Mouse (Mus musculus): ENCODE results near the gene Parp11. TPM values are rescaled to one million over a fixed set of nuclear protein-coding genes. Genes with fewer than 3 reads are reported as not detected.

Parp11 gene
- polyA plus RNA-seq, 1 experiment from 2014 or later, result 61.1 TPM

DNA sequence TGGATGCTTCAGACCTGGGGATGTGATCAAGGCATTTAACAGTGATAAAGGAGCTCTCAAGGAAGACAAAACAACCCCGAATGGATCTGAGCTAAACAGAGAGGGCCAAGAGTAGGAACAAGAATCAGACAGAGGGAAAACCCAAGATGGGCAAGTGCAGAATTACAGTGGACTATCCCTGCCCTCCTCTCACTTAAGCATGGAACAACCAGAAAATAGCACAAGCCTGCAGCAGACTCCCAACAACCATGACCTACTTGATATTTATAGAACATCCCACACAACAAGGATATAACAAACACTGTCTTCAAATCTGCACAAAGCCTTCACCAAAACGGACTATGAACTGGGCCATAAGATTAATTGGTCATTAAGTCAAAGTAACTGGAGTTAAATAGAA, 91.5 kb downstream of the Parp11 start:
- ATAC-seq (ENCODE audit: low FRiP score) (no peak), DNase-seq (ENCODE audit: low spot score) (no peak)
- no peak overlapping the region for H3K4me3 ChIP-seq (ENCODE audit: low read depth, low read length)
- no peak overlapping the region for H3K9ac ChIP-seq (ENCODE audit: low read depth, low read length)
- H3K4me1 ChIP-seq (replicated peaks; ENCODE audit: control insufficient read depth, insufficient read depth, low read length), result no peaks in the 10 kb centered on the region
- no peak overlapping the region for H3K4me2 ChIP-seq (replicated peaks; ENCODE audit: low read depth, low read length)
- no peaks in the 10 kb centered on the region for H3K27me3 ChIP-seq (ENCODE audit: control insufficient read depth, insufficient read depth, low read length)
- WGBS, result 83% methylated on average over 2 of the region's 2 CpGs
- no peak overlapping the region for H3K27ac ChIP-seq (ENCODE audit: low read depth, low read length)
- H3K9me3 ChIP-seq (ENCODE audit: control insufficient read depth, low read length), result no peaks in the 10 kb centered on the region
- no peaks in the 10 kb centered on the region for H3K36me3 ChIP-seq (ENCODE audit: control insufficient read depth, insufficient read depth, low read length)

DNA sequence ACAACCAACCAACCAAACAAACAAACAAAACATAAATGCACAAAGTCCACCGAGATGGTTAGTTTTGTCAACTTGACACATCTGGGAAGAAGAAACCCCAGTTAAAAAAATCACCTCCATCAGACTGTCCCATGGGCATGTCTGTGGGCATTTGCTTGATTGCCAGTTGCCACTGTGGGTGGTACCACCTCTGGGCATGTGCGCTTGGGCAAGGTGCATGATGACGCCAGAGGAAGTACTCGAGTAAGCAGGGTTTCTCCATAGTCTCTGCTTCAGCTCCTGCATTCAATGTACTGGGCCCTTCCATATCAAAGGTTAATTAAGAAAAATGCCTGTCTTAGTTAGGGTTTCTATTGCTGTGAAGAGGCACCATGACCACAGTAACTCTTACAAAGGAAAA, 92.6 kb downstream of the Parp11 start:
- Histone ChIP-seq H3K27ac (ENCODE audit: low read depth, low read length) (no peak overlapping the region), H3K4me1 (replicated peaks; ENCODE audit: control insufficient read depth, insufficient read depth, low read length) (no peaks in the 10 kb centered on the region), H3K9me3 (ENCODE audit: control insufficient read depth, low read length) (no peaks in the 10 kb centered on the region), H3K4me2 (replicated peaks; ENCODE audit: low read depth, low read length) (no peak overlapping the region), H3K9ac (ENCODE audit: low read depth, low read length) (no peak overlapping the region), H3K27me3 (ENCODE audit: control insufficient read depth, insufficient read depth, low read length) (no peaks in the 10 kb centered on the region), H3K4me3 (ENCODE audit: low read depth, low read length) (no peak overlapping the region), H3K36me3 (ENCODE audit: control insufficient read depth, insufficient read depth, low read length) (no peaks in the 10 kb centered on the region)
- DNase-seq (ENCODE audit: low spot score) (no peak), ATAC-seq (ENCODE audit: low FRiP score) (no peak)
- WGBS, result 85% methylated on average over 4 of the region's 4 CpGs

- H3K4me1 ChIP-seq (replicated peaks; ENCODE audit: control insufficient read depth, insufficient read depth, low read length), result no peaks in the 10 kb centered on the region
- ATAC-seq (ENCODE audit: low FRiP score), result no peak
- no peak overlapping the region for H3K4me2 ChIP-seq (replicated peaks; ENCODE audit: low read depth, low read length)
- DNase-seq (ENCODE audit: low spot score), result no peak
- H3K4me3 ChIP-seq (ENCODE audit: low read depth, low read length), result no peak overlapping the region
- H3K27ac ChIP-seq (ENCODE audit: low read depth, low read length), result no peak overlapping the region
- H3K9me3 ChIP-seq (ENCODE audit: control insufficient read depth, low read length), result no peaks in the 10 kb centered on the region
- WGBS, result 71% methylated on average over 5 of the region's 5 CpGs
- no peaks in the 10 kb centered on the region for H3K27me3 ChIP-seq (ENCODE audit: control insufficient read depth, insufficient read depth, low read length)
- no peaks in the 10 kb centered on the region for H3K36me3 ChIP-seq (ENCODE audit: control insufficient read depth, insufficient read depth, low read length)
- no peak overlapping the region for H3K9ac ChIP-seq (ENCODE audit: low read depth, low read length)
Measured at GRCm38 (mm10) chr6:127539659-127540058, 93.0 kb downstream of the Parp11 start.

DNA sequence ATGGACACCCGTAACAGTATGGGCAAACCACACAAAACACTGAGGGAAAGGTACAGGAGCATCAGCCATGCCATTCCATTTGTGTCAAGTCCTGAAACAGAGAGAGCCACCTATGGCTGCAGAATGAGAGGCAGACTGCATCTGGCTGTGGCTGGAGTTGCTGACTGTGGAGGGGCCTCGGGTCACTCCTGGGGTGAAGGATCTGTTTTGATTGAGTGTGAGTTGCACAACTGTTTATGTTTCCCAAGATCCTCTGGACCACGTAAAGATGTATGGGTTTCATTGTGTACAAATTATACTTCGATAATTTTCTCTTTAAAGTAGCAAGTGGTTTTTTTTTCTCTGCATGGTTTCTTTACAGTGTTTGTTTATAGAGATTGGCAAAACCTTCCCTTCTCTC, 93.9 kb downstream of the Parp11 start:
- Histone ChIP-seq H3K36me3 (ENCODE audit: control insufficient read depth, insufficient read depth, low read length) (no peaks in the 10 kb centered on the region), H3K27ac (ENCODE audit: low read depth, low read length) (no peak overlapping the region), H3K4me3 (ENCODE audit: low read depth, low read length) (no peak overlapping the region), H3K9ac (ENCODE audit: low read depth, low read length) (no peak overlapping the region), H3K4me2 (replicated peaks; ENCODE audit: low read depth, low read length) (no peak overlapping the region), H3K27me3 (ENCODE audit: control insufficient read depth, insufficient read depth, low read length) (no peaks in the 10 kb centered on the region), H3K4me1 (replicated peaks; ENCODE audit: control insufficient read depth, insufficient read depth, low read length) (no peaks in the 10 kb centered on the region), H3K9me3 (ENCODE audit: control insufficient read depth, low read length) (no peaks in the 10 kb centered on the region)
- WGBS, result 65% methylated on average over 4 of the region's 4 CpGs
- no peak for ATAC-seq (ENCODE audit: low FRiP score)
- DNase-seq (ENCODE audit: low spot score), result no peak

- Histone ChIP-seq H3K9ac (ENCODE audit: low read depth, low read length) (no peak overlapping the region), H3K27me3 (ENCODE audit: control insufficient read depth, insufficient read depth, low read length) (no peaks in the 10 kb centered on the region), H3K4me2 (replicated peaks; ENCODE audit: low read depth, low read length) (no peak overlapping the region), H3K9me3 (ENCODE audit: control insufficient read depth, low read length) (no peaks in the 10 kb centered on the region), H3K4me3 (ENCODE audit: low read depth, low read length) (no peak overlapping the region), H3K4me1 (replicated peaks; ENCODE audit: control insufficient read depth, insufficient read depth, low read length) (no peaks in the 10 kb centered on the region), H3K36me3 (ENCODE audit: control insufficient read depth, insufficient read depth, low read length) (no peaks in the 10 kb centered on the region), H3K27ac (ENCODE audit: low read depth, low read length) (no peak overlapping the region)
- peak; percentile 84 for DNase-seq (ENCODE audit: low spot score)
- whole genome bisulfite sequencing, result 39% methylated on average over 18 of the region's 18 CpGs
- ATAC-seq (ENCODE audit: low FRiP score), result peak; percentile 47
Measured at GRCm38 (mm10) chr6:127541617-127542374, 95.2 kb downstream of the Parp11 start.

Other genes with a start within 250 kb of the Parp11 start
- gene Cracr2a, start 114.5 kb downstream of the Parp11 start, polyA plus RNA-seq (2014; fragmentation: Nextera tagmentation; extraction: Ambion mirVana), result 0.83 and 1.2 TPM in 2 replicates